In the genomic region with DNA sequence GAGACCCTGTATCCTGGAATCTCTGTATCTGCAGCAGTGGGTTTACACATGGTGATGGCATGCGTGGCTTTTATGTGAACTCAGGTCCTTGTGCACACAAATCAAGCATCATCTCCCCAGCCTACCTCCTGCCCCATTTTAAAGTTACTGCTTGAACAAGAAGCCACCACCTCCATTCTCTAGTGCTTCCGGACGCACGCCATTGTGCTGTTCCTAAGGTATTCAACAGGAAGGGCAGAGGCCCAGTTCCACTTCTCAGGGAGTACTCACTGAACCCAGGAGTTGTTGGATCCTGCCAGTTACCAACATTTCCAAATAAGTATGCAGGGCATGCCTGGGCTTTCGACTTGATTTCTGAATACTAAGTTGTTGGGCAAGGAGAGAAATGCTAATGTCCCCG, we compare ENCODE assay signal across 26 mouse cellular contexts. TPM values are rescaled to one million over a fixed set of nuclear protein-coding genes. Genes with fewer than 3 reads are reported as not detected.
DNase-seq lines count a peak whose midpoint lies in the region; ATAC-seq and TF ChIP-seq lines count a peak whose summit lies in the region.
"Had no signal": no experiment of that assay in that cellular context is flagged by ENCODE, and none has a peak within 500 bp of the region (broad histone marks: within the 10 kb centered on the region; RNA-seq: fewer than 3 reads in every experiment).

No protein-coding gene starts in this region.

- no peak overlapping the region for H3K9ac ChIP-seq in hindbrain, postnatal 0 days (replicated peaks; ENCODE audit: low read length)
- peak overlapping the region; percentile 15; the same call in 1 of the 2 replicates for H3K9ac ChIP-seq in ES-E14 (ENCODE audit: insufficient read depth, low read depth, low read length, poor library complexity, severe bottlenecking)
- H3K9ac ChIP-seq: forebrain, embryonic 13.5 days; heart, embryonic 13.5 days; hindbrain, embryonic 12.5 days; hindbrain, embryonic 15.5 days; intestine, embryonic 15.5 days had no signal

- no peak overlapping the region for H3K27ac ChIP-seq in hindbrain, postnatal 0 days
- no peak overlapping the region for H3K27ac ChIP-seq in hindbrain, embryonic 10.5 days
- H3K27ac ChIP-seq in ES-E14 (ENCODE audit: insufficient read depth, low read depth, low read length, poor library complexity, severe bottlenecking): peak overlapping the region; percentile 73; the same call in 1 of the 2 replicates
- H3K27ac ChIP-seq in limb, embryonic 10.5 days: no peak overlapping the region
- H3K27ac ChIP-seq: forebrain, embryonic 10.5 days; forebrain, embryonic 13.5 days; heart, adult 2 months; heart, embryonic 10.5 days; heart, embryonic 13.5 days; hindbrain, embryonic 12.5 days; hindbrain, embryonic 15.5 days; intestine, embryonic 15.5 days had no signal

- no peaks in the 10 kb centered on the region for H3K36me3 ChIP-seq in hindbrain, postnatal 0 days (ENCODE audit: insufficient read depth, low read length)
- peaks cover 15% of the 10 kb centered on the region; the same call in 1 of the 2 replicates for H3K36me3 ChIP-seq in hindbrain, embryonic 10.5 days
- H3K36me3 ChIP-seq in E14TG2a.4 (ENCODE audit: insufficient read depth, low read length): peaks cover 3% of the 10 kb centered on the region
- H3K36me3 ChIP-seq in ES-E14 (ENCODE audit: control insufficient read depth, insufficient read depth, low read length, poor library complexity, severe bottlenecking): no peaks in the 10 kb centered on the region
- H3K36me3 ChIP-seq in limb, embryonic 10.5 days: no peaks in the 10 kb centered on the region
- H3K36me3 ChIP-seq: heart, embryonic 10.5 days; heart, embryonic 13.5 days; hindbrain, embryonic 12.5 days; hindbrain, embryonic 15.5 days; intestine, embryonic 15.5 days had no signal

- 81% methylated on average over 6 of the region's 6 CpGs for WGBS in hindbrain, postnatal 0 days
- 95% methylated on average over 6 of the region's 6 CpGs for WGBS in hindbrain, embryonic 10.5 days
- 95% methylated on average over 6 of the region's 6 CpGs for WGBS in limb, embryonic 10.5 days

- no peak for ATAC-seq in hindbrain, postnatal 0 days
- ATAC-seq: forebrain, embryonic 13.5 days; forebrain, embryonic 16.5 days; intestine, embryonic 15.5 days had no signal

- no peak overlapping the region for H3K4me3 ChIP-seq in hindbrain, postnatal 0 days (ENCODE audit: low read length)
- no peak overlapping the region for H3K4me3 ChIP-seq in hindbrain, embryonic 10.5 days
- H3K4me3 ChIP-seq in E14TG2a.4 (replicated peaks; ENCODE audit: low read length) (0 out of 2 replicates have a peak overlapping the region, but pooled peaks have one; percentile 20), ES-E14 (ENCODE audit: insufficient read depth in 1 of 2, low read depth in 1 of 2, low read length in 2 of 2, poor library complexity in 1 of 2, severe bottlenecking in 1 of 2) (no peak overlapping the region)
- H3K4me3 ChIP-seq in limb, embryonic 10.5 days: no peak overlapping the region
- H3K4me3 ChIP-seq: forebrain, embryonic 10.5 days; forebrain, embryonic 13.5 days; heart, adult 2 months; heart, embryonic 10.5 days; heart, embryonic 13.5 days; hindbrain, embryonic 12.5 days; hindbrain, embryonic 15.5 days; intestine, embryonic 15.5 days had no signal

- H3K27me3 ChIP-seq in hindbrain, postnatal 0 days (ENCODE audit: insufficient read depth, low read length): no peaks in the 10 kb centered on the region
- no peaks in the 10 kb centered on the region for H3K27me3 ChIP-seq in hindbrain, embryonic 10.5 days (ENCODE audit: insufficient read depth, poor library complexity, severe bottlenecking)
- H3K27me3 ChIP-seq in E14TG2a.4 (ENCODE audit: insufficient read depth, low read length): no peaks in the 10 kb centered on the region
- no peaks in the 10 kb centered on the region for H3K27me3 ChIP-seq in limb, embryonic 10.5 days (ENCODE audit: low read depth, poor library complexity, severe bottlenecking)
- H3K27me3 ChIP-seq: CH12.LX; forebrain, embryonic 13.5 days; hindbrain, embryonic 12.5 days; hindbrain, embryonic 15.5 days; intestine, embryonic 15.5 days had no signal

- DNase-seq in hindbrain, postnatal 0 days (ENCODE audit: low spot score): peak; percentile 39
- no peak for DNase-seq in hindbrain, embryonic 10.5 days (ENCODE audit: low spot score)
- no peak for DNase-seq in ES-E14 (ENCODE audit: low read depth, low spot score)
- DNase-seq in limb, embryonic 10.5 days (ENCODE audit: low spot score): no peak
- DNase-seq in spleen, postnatal 4 days (ENCODE audit: low spot score in 2 of 2): no peak
- DNase-seq: adrenal gland, postnatal 10 days; adrenal gland, postnatal 36 days; cerebellum, adult 18-20 months; cerebellum, adult 9-10 months; cerebellum, postnatal 14 days; gastrocnemius, postnatal 10 days; gastrocnemius, postnatal 36 days; heart, adult 2 months; heart, postnatal 14 days; heart, postnatal 4 days had no signal

- in situ Hi-C loops in ES-E14 (cut with MboI; ENCODE audit: low sequenced_read_pairs in 2 of 2, unreplicated experiment in 2 of 2): no loop called here

- no peak for TF ChIP-seq CTCF in hindbrain, postnatal 0 days (IDR thresholded peaks at IDR 0.05; ENCODE audit: low read depth)
- no peak for TF ChIP-seq CTCF in E14TG2a.4 (conservative IDR thresholded peaks at IDR 0.05; ENCODE audit: low read length)

- H3K4me2 ChIP-seq in hindbrain, postnatal 0 days (ENCODE audit: low read depth, low read length): no peak overlapping the region
- H3K4me2 ChIP-seq: forebrain, embryonic 13.5 days; heart, embryonic 13.5 days; hindbrain, embryonic 12.5 days; hindbrain, embryonic 15.5 days; intestine, embryonic 15.5 days had no signal

- no peaks in the 10 kb centered on the region for H3K4me1 ChIP-seq in hindbrain, postnatal 0 days (ENCODE audit: insufficient read depth, low read length)
- H3K4me1 ChIP-seq in hindbrain, embryonic 10.5 days (replicated peaks): peaks cover 23% of the 10 kb centered on the region
- H3K4me1 ChIP-seq in E14TG2a.4 (replicated peaks; ENCODE audit: low read depth, low read length) (peaks cover 93% of the 10 kb centered on the region), ES-E14 (ENCODE audit: control insufficient read depth in 2 of 2, insufficient read depth in 2 of 2, low read length in 2 of 2, poor library complexity in 1 of 2) (peaks cover 17 to 37% of the 10 kb centered on the region in 2 experiments)
- peaks cover 24% of the 10 kb centered on the region for H3K4me1 ChIP-seq in limb, embryonic 10.5 days

- H3K9me3 ChIP-seq in hindbrain, postnatal 0 days (ENCODE audit: low read length): no peaks in the 10 kb centered on the region
- H3K9me3 ChIP-seq in hindbrain, embryonic 10.5 days: no peaks in the 10 kb centered on the region
- H3K9me3 ChIP-seq in E14TG2a.4 (ENCODE audit: low read length) (no peaks in the 10 kb centered on the region), ES-E14 (ENCODE audit: control insufficient read depth, insufficient read depth, low read depth, low read length) (no peaks in the 10 kb centered on the region)
- no peaks in the 10 kb centered on the region for H3K9me3 ChIP-seq in limb, embryonic 10.5 days (replicated peaks)
- H3K9me3 ChIP-seq: forebrain, embryonic 10.5 days; forebrain, embryonic 13.5 days; heart, embryonic 10.5 days; heart, embryonic 13.5 days; hindbrain, embryonic 12.5 days; hindbrain, embryonic 15.5 days; intestine, embryonic 15.5 days had no signal

TF ChIP-seq in ES-E14, 5 proteins besides CTCF, POLR2A, EP300 and RAD21:
- TF ChIP-seq MAFK (IDR thresholded peaks at IDR 0.05; ENCODE audit: insufficient read depth, low read depth, low read length) (no peak), CHD2 (IDR thresholded peaks at IDR 0.05; ENCODE audit: low read depth, low read length) (no peak), ZNF384 (IDR thresholded peaks at IDR 0.05; ENCODE audit: low read depth, low read length) (no peak), HCFC1 (IDR thresholded peaks at IDR 0.05; ENCODE audit: borderline replicate concordance, insufficient read depth, low read length) (no peak), ZC3H11A (IDR thresholded peaks at IDR 0.05; ENCODE audit: borderline replicate concordance, low read depth, low read length) (no peak)
TF ChIP-seq in ES-E14: peak in this region for 0.

RNA-seq across cellular contexts. Expression of a gene that starts 49.5 kb away (rescaled TPM):
- 115 and 117 TPM in 2 replicates for total RNA-seq in hindbrain, postnatal 0 days (2014; rRNA removed)
- polyA plus RNA-seq in hindbrain, postnatal 0 days (2015; fragmentation: Nextera tagmentation; extraction: Ambion mirVana): 187 and 203 TPM in 2 replicates
- polyA plus RNA-seq in hindbrain, embryonic 10.5 days (2016; fragmentation: Nextera tagmentation; extraction: Ambion mirVana): 111 and 168 TPM in 2 replicates
- total RNA-seq in ES-E14 (2012; rRNA removed): 78.7 and 121 TPM in 2 replicates
- 49.1 and 51.3 TPM in 2 replicates for polyA plus RNA-seq in limb, embryonic 10.5 days (2016; fragmentation: Nextera tagmentation; extraction: Ambion mirVana)
- total RNA-seq: CH12.LX; granulocyte monocyte progenitor cell, adult 5-6 weeks had no signal
